In the genomic region with DNA sequence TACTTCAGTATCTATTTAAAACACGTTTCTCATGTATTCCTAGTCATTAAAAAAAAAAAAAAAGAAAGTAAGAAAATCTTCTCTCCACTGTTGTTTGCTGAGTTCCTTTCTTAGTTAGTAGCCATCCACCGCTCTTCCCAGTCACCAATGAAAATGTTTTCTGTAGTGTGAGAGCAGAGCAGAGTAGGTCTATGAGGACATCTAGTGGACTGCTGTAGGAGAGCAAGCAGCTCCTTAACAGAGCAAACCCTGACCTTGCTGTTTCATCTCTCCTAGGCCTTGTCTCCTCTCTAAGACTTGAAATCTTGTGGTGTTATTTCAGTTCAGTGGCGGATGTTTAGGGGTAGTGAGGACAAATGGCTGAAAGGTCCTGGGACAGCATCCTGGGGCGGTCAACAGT, we compare ENCODE assay signal across 8 mouse cellular contexts.
DNase-seq lines count a peak whose midpoint lies in the region; ATAC-seq lines count a peak whose summit lies in the region.

No protein-coding gene starts in this region.

- peak; percentile 64 to 65; a peak in 3 of 4 replicates for ATAC-seq in hematopoietic stem cell, adult 5-6 weeks (replicated peaks in 1 of 2; ENCODE audit: insufficient read depth in 1 of 2, low FRiP score in 2 of 2, low TSS enrichment in 1 of 2, low read depth in 1 of 2, poor library complexity in 2 of 2, severe bottlenecking in 2 of 2)
- peak; percentile 68 for ATAC-seq in megakaryocyte progenitor cell, adult 5-6 weeks (replicated peaks; ENCODE audit: poor library complexity)

- DNase-seq in kidney, adult 11 months = peak; percentile 4
- no peak for DNase-seq in kidney, postnatal 10 days
- DNase-seq in adipocyte (ENCODE audit: low spot score) = peak; percentile 72
- no peak for DNase-seq in spleen, postnatal 36 days (ENCODE audit: low spot score in 2 of 2)
- no peak for DNase-seq in urinary bladder, adult 2 months (ENCODE audit: low spot score)
- DNase-seq in left cerebral cortex, adult 8-10 months (ENCODE audit: low spot score in 2 of 2) = no peak

Comparison
In these comparisons a context has a peak if more than half of its experiments do, and no peak if none do; other contexts are left out.
1. DNase-seq: peak in kidney, adult 11 months (single experiment) and adipocyte (single experiment); none in kidney, postnatal 10 days (single experiment), spleen, postnatal 36 days (0 of 2), urinary bladder, adult 2 months (single experiment) and left cerebral cortex, adult 8-10 months (0 of 2).